Mouse (Mus musculus): ENCODE results near the gene Itgad. TPM values are rescaled to one million over a fixed set of nuclear protein-coding genes. Genes with fewer than 3 reads are reported as not detected.

Gene Itgad
- polyA plus RNA-seq (2015; fragmentation: Nextera tagmentation; extraction: Ambion mirVana), result not detected in 2 replicates

DNA sequence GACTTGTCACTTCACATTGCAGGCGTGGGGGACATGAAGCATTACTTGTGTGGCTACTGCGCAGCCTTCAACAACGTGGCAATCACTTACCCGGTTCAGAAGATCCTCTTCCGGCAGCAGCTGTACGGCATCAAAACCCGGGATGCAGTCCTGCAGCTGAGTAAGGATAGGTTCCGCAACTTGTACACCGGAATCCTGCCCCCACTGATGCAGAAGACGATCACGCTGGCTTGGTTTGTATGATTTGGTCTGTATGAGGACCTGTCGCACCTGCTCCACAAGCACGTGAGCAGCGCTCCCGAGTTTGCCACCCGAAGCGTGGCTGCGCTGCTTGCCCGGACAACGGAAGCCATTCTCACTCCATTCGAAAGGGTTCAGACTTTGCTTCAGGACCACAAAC lies at the start of gene Itgad:
Gene Itgad (plus strand): TSS at position 301 of the 400 bp plus-strand sequence.
- no peak within 1 kb of the TSS for H3K9ac ChIP-seq (ENCODE audit: low read depth, low read length)
- no peak for ATAC-seq
- no peak within 1 kb of the TSS for H3K27ac ChIP-seq (ENCODE audit: low read depth, low read length)
- H3K36me3 ChIP-seq (ENCODE audit: control insufficient read depth, insufficient read depth, low read length), result no peaks in the 10 kb centered on the region
- H3K4me2 ChIP-seq (ENCODE audit: low read length), result no peak within 1 kb of the TSS
- no peaks in the 10 kb centered on the region for H3K4me1 ChIP-seq (ENCODE audit: control insufficient read depth, insufficient read depth, low read depth, low read length)
- H3K9me3 ChIP-seq (ENCODE audit: control insufficient read depth, low read length), result no peaks in the 10 kb centered on the region
- no peak within 1 kb of the TSS for H3K4me3 ChIP-seq (ENCODE audit: low read length)
- 96% methylated on average over 21 of the region's 21 CpGs for WGBS
- H3K27me3 ChIP-seq (replicated peaks; ENCODE audit: control insufficient read depth, insufficient read depth, low read length), result no peaks in the 10 kb centered on the region

DNA sequence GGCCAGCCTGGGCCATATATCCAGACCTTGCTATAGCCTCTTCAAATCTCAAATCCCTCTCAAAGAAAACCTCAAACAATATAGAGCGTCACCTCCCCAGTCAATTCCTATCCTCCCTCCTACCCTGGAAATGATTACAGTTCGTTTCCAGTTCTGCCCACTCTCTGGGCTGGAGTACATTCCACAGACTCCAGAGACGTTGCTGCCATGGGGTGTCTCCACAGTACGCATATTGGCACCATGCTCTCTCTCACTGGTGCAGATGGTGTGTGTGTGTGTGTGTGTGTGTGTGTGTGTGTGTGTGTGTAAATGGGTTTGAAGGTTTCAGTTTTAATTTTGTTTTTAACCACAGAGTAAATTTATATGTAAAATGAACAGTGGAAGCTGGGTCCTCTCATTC lies 48.9 kb upstream of the Itgad start:
- H3K4me3 ChIP-seq (ENCODE audit: low read length), result no peak overlapping the region
- no peak overlapping the region for H3K9ac ChIP-seq (ENCODE audit: low read depth, low read length)
- no peaks in the 10 kb centered on the region for H3K36me3 ChIP-seq (ENCODE audit: control insufficient read depth, insufficient read depth, low read length)
- no peaks in the 10 kb centered on the region for H3K4me1 ChIP-seq (ENCODE audit: control insufficient read depth, insufficient read depth, low read depth, low read length)
- H3K4me2 ChIP-seq (ENCODE audit: low read length), result no peak overlapping the region
- no peaks in the 10 kb centered on the region for H3K27me3 ChIP-seq (replicated peaks; ENCODE audit: control insufficient read depth, insufficient read depth, low read length)
- H3K9me3 ChIP-seq (ENCODE audit: control insufficient read depth, low read length), result no peaks in the 10 kb centered on the region
- ATAC-seq, result no peak
- WGBS, result 59% methylated on average over 4 of the region's 4 CpGs
- no peak overlapping the region for H3K27ac ChIP-seq (ENCODE audit: low read depth, low read length)

- no peak overlapping the region for H3K4me2 ChIP-seq (ENCODE audit: low read length)
- H3K4me3 ChIP-seq (ENCODE audit: low read length), result no peak overlapping the region
- H3K9ac ChIP-seq (ENCODE audit: low read depth, low read length), result no peak overlapping the region
- 92% methylated on average over 7 of the region's 7 CpGs for WGBS
- no peaks in the 10 kb centered on the region for H3K4me1 ChIP-seq (ENCODE audit: control insufficient read depth, insufficient read depth, low read depth, low read length)
- no peak for ATAC-seq
- no peaks in the 10 kb centered on the region for H3K36me3 ChIP-seq (ENCODE audit: control insufficient read depth, insufficient read depth, low read length)
- no peaks in the 10 kb centered on the region for H3K9me3 ChIP-seq (ENCODE audit: control insufficient read depth, low read length)
- no peak overlapping the region for H3K27ac ChIP-seq (ENCODE audit: low read depth, low read length)
- H3K27me3 ChIP-seq (replicated peaks; ENCODE audit: control insufficient read depth, insufficient read depth, low read length), result no peaks in the 10 kb centered on the region
Observed at GRCm38 (mm10) chr7:128107462-128107861, 46.7 kb upstream of the Itgad start.

DNA sequence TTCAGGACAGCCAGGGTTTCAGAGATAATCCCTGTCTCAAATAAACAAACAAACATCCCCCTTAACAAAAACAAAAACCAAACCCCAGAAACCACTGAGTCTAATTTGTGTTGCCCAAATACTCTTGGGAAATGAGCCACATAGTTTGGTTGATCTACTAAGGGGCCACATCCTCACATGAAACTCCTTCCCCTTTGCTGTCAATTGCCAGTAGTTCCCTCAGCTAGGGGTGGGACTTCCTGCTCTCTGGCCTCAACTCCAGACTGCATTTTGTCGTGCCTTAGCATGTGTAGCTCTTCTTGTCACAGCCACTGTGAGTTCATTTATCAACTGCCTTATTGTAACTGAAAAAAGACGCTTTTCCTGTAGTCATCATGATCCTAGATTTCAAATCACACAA lies 43.9 kb upstream of the Itgad start:
- WGBS, result 73% methylated on average over 2 of the region's 2 CpGs
- H3K36me3 ChIP-seq (ENCODE audit: control insufficient read depth, insufficient read depth, low read length), result no peaks in the 10 kb centered on the region

DNA sequence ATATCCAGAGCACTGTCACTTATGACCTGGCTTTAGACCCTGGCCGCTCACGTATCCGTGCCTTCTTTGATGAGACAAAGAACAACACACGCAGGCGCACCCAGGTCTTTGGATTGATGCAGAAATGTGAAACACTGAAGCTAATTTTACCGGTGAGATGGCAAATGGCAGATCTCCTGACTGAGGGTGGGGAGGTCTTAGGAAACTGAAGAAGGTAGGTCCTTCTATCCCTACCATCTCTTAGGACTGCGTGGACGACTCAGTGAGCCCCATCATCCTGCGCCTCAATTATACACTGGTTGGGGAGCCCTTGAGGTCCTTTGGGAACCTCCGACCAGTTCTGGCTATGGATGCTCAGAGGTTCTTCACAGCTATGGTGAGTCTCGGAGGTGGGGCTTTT lies 42.0 kb upstream of the Itgad start:
- H3K36me3 ChIP-seq (ENCODE audit: control insufficient read depth, insufficient read depth, low read length), result no peaks in the 10 kb centered on the region
- 92% methylated on average over 11 of the region's 11 CpGs for WGBS
- no peak for ATAC-seq
- H3K9ac ChIP-seq (ENCODE audit: low read depth, low read length), result no peak overlapping the region
- H3K27ac ChIP-seq (ENCODE audit: low read depth, low read length), result no peak overlapping the region
- no peaks in the 10 kb centered on the region for H3K4me1 ChIP-seq (ENCODE audit: control insufficient read depth, insufficient read depth, low read depth, low read length)
- H3K9me3 ChIP-seq (ENCODE audit: control insufficient read depth, low read length), result no peaks in the 10 kb centered on the region
- no peaks in the 10 kb centered on the region for H3K27me3 ChIP-seq (replicated peaks; ENCODE audit: control insufficient read depth, insufficient read depth, low read length)
- H3K4me2 ChIP-seq (ENCODE audit: low read length), result no peak overlapping the region
- H3K4me3 ChIP-seq (ENCODE audit: low read length), result no peak overlapping the region

More for the DNA sequence above, 43.9 kb upstream of the Itgad start:
- Histone ChIP-seq H3K27ac (ENCODE audit: low read depth, low read length) (no peak overlapping the region), H3K4me1 (ENCODE audit: control insufficient read depth, insufficient read depth, low read depth, low read length) (no peaks in the 10 kb centered on the region), H3K4me3 (ENCODE audit: low read length) (no peak overlapping the region), H3K9me3 (ENCODE audit: control insufficient read depth, low read length) (no peaks in the 10 kb centered on the region), H3K9ac (ENCODE audit: low read depth, low read length) (no peak overlapping the region), H3K4me2 (ENCODE audit: low read length) (no peak overlapping the region), H3K27me3 (replicated peaks; ENCODE audit: control insufficient read depth, insufficient read depth, low read length) (no peaks in the 10 kb centered on the region)
- ATAC-seq, result no peak

DNA sequence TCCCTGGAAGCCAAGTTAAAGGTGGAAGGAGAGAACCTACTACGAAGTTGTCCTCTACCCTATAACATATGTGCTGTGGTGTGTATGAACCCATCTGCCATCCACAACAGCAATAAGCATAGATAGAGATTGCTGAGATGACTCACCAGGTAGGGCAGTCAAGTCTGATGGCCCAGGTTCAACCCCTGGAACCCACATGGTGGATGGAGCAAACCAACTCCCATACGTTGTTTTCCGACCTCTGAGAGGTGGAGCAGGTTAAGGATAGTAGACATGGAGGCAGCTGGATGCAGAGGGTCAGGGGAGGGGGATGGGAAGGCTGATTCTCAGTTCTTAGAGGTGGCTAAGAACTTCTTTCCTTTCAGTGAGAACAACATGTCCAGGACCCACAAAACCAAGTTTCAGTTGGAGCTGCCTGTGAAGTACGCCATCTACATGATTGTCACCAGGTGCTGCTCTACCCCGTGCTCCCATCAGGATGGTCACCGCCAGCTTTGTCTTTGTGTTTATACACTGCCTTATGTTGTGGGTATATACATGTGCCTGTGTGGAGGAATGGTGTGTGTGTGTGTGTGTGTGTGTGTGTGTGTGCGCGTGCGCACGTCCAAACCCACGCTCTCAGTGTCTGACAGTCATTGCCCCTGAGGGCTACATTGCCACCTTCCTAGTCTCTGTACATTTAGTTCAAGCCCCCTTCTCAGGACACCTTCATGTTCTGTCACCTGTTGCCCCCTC lies 39.6 kb upstream of the Itgad start:
- no peaks in the 10 kb centered on the region for H3K27me3 ChIP-seq (replicated peaks; ENCODE audit: control insufficient read depth, insufficient read depth, low read length)
- no peaks in the 10 kb centered on the region for H3K4me1 ChIP-seq (ENCODE audit: control insufficient read depth, insufficient read depth, low read depth, low read length)
- no peak for ATAC-seq
- H3K9me3 ChIP-seq (ENCODE audit: control insufficient read depth, low read length), result no peaks in the 10 kb centered on the region
- WGBS, result 93% methylated on average over 11 of the region's 11 CpGs
- no peak overlapping the region for H3K27ac ChIP-seq (ENCODE audit: low read depth, low read length)
- H3K9ac ChIP-seq (ENCODE audit: low read depth, low read length), result no peak overlapping the region
- H3K4me2 ChIP-seq (ENCODE audit: low read length), result no peak overlapping the region
- H3K4me3 ChIP-seq (ENCODE audit: low read length), result no peak overlapping the region
- H3K36me3 ChIP-seq (ENCODE audit: control insufficient read depth, insufficient read depth, low read length), result no peaks in the 10 kb centered on the region

- no peaks in the 10 kb centered on the region for H3K36me3 ChIP-seq (ENCODE audit: control insufficient read depth, insufficient read depth, low read length)
- no peak overlapping the region for H3K4me3 ChIP-seq (ENCODE audit: low read length)
- no peaks in the 10 kb centered on the region for H3K4me1 ChIP-seq (ENCODE audit: control insufficient read depth, insufficient read depth, low read depth, low read length)
- H3K4me2 ChIP-seq (ENCODE audit: low read length), result no peak overlapping the region
- H3K27ac ChIP-seq (ENCODE audit: low read depth, low read length), result no peak overlapping the region
- no peak overlapping the region for H3K9ac ChIP-seq (ENCODE audit: low read depth, low read length)
- no peak for ATAC-seq
- no peaks in the 10 kb centered on the region for H3K9me3 ChIP-seq (ENCODE audit: control insufficient read depth, low read length)
- H3K27me3 ChIP-seq (replicated peaks; ENCODE audit: control insufficient read depth, insufficient read depth, low read length), result no peaks in the 10 kb centered on the region
- WGBS, result 86% methylated on average over 5 of the region's 5 CpGs
Observed at GRCm38 (mm10) chr7:128115211-128115958, 38.8 kb upstream of the Itgad start.

DNA sequence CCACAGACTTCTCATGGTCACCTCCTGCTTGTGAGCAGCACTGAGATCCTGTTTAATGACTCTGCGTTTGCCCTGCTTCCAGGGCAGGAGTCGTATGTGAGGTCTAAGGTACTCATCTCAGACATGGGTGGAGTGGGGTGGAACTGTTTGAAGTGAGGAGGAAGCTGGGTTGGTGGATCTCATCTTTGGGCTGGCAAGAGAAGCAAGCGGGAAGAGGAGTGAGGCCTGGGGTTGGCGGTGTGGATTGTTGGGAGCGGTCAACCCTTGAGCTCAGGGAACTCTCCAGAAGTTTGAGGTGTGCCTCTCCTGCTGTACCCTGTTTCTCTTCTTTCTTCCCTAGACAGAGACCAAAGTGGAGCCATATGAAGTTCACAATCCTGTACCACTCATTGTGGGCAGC lies 37.8 kb upstream of the Itgad start:
- no peak overlapping the region for H3K9ac ChIP-seq (ENCODE audit: low read depth, low read length)
- no peak for ATAC-seq
- H3K4me3 ChIP-seq (ENCODE audit: low read length), result no peak overlapping the region
- H3K4me2 ChIP-seq (ENCODE audit: low read length), result no peak overlapping the region
- no peaks in the 10 kb centered on the region for H3K27me3 ChIP-seq (replicated peaks; ENCODE audit: control insufficient read depth, insufficient read depth, low read length)
- H3K9me3 ChIP-seq (ENCODE audit: control insufficient read depth, low read length), result no peaks in the 10 kb centered on the region
- no peaks in the 10 kb centered on the region for H3K4me1 ChIP-seq (ENCODE audit: control insufficient read depth, insufficient read depth, low read depth, low read length)
- H3K27ac ChIP-seq (ENCODE audit: low read depth, low read length), result no peak overlapping the region
- no peaks in the 10 kb centered on the region for H3K36me3 ChIP-seq (ENCODE audit: control insufficient read depth, insufficient read depth, low read length)
- 95% methylated on average over 5 of the region's 5 CpGs for WGBS

DNA sequence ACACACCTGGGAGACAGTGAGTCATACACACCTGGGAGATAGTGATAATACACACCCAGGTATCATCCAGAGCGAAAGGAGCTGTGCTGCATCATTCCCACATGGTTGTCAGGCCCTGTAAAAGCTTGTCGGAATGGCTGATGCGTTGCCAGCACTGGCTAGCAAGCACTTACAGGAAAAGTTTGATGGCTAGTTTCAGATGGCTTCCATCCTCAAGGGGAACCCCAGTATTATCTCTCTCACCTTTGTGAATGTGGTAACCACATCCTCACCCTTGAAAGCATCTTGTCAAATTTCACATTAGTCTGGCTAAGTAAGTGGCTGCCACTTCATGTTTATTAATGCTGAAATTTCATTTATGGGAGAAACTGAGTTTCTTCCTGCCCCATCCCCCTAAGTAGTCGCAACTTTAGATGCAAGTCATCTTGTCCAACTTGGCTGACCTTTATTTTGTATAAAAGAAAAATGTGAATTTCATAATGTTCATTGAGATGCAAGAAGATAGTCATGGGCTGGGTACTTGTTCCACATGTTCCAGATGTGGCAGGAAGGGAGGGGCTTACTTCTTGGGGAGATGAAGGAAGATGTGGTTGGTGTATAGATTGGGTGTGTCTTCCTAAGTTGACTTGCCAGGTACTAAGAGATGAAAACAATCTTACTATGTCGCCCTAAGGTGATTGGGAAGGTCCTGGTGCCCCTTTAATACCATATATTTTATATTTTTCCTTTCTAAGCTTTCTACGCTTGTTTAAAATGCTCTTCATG lies 34.3 kb upstream of the Itgad start:
- WGBS, result 88% methylated on average over 6 of the region's 6 CpGs
- Histone ChIP-seq H3K27ac (ENCODE audit: low read depth, low read length) (no peak overlapping the region), H3K4me3 (ENCODE audit: low read length) (no peak overlapping the region), H3K9me3 (ENCODE audit: control insufficient read depth, low read length) (no peaks in the 10 kb centered on the region), H3K4me2 (ENCODE audit: low read length) (no peak overlapping the region), H3K27me3 (replicated peaks; ENCODE audit: control insufficient read depth, insufficient read depth, low read length) (no peaks in the 10 kb centered on the region), H3K4me1 (ENCODE audit: control insufficient read depth, insufficient read depth, low read depth, low read length) (no peaks in the 10 kb centered on the region), H3K36me3 (ENCODE audit: control insufficient read depth, insufficient read depth, low read length) (no peaks in the 10 kb centered on the region), H3K9ac (ENCODE audit: low read depth, low read length) (no peak overlapping the region)
- ATAC-seq, result no peak

Measured in hindbrain, embryonic 16.5 days (tissue).